Mouse (Mus musculus): ENCODE results near the gene Ccdc54.

DNA sequence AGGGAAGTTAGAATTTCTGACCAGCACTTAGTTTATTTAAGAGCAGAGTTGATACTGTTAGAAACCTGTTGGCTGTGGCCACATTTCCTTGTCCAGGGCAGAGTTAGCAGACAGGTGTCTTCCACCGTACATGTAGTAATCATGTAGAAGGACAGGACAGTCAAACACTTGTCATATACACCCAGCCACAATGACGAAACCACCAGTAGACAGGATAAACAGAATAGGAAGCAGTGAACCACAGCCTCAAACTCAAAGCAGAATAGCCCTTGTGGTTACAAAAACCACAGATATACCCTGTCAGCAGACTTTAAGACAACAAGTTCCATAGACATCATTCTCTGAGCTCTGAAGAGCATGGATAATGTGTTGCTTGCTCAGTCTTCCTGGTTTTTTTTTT lies 41.6 kb upstream of the Ccdc54 start:
- TF ChIP-seq CTCF (IDR thresholded peaks at IDR 0.05; ENCODE audit: low read depth, low read length) (no peak), GATA2 (IDR thresholded peaks at IDR 0.05; ENCODE audit: borderline replicate concordance, low read depth, low read length) (no peak), TAL1 (conservative IDR thresholded peaks at IDR 0.05; ENCODE audit: low read depth, low read length) (no peak)
